Comparison of ENCODE assay signal across 27 mouse cellular contexts in the genomic region with DNA sequence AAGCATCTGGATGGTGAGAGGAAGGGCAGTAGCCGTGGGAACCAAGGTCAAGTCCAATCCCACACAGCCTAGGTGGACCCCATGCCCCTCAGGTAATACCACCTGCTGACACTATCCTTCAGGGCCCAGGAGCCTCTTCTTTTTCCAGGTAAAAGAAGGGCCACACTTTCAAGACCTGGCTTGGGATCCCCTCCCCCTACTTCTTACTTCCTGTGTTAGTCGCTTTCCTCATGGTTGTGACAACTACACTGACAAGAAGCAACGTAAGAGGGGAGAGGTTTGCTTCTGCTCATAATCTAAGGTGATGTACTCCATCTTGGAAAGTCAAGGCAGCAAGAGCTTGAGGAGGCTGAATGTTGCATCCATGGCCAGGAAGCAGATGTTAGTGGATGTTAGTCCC. TPM values are rescaled to one million over a fixed set of nuclear protein-coding genes. Genes with fewer than 3 reads are reported as not detected.
A peak's percentile ranks its signal among the peaks of the same experiment; 100 is the strongest.
DNase-seq lines count a peak whose midpoint lies in the region; ATAC-seq lines count a peak whose summit lies in the region.
"Had no signal": no experiment of that assay in that cellular context is flagged by ENCODE, and none has a peak within 500 bp of the region (broad histone marks: within the 10 kb centered on the region; RNA-seq: fewer than 3 reads in every experiment).

No protein-coding gene starts in this region.

- H3K9me3 ChIP-seq in heart, embryonic 10.5 days: no peaks in the 10 kb centered on the region
- no peaks in the 10 kb centered on the region for H3K9me3 ChIP-seq in forebrain, embryonic 14.5 days (replicated peaks; ENCODE audit: control insufficient read depth, low read length)
- H3K9me3 ChIP-seq: embryonic facial prominence, embryonic 10.5 days; embryonic facial prominence, embryonic 13.5 days; forebrain, embryonic 12.5 days; G1E; hindbrain, embryonic 12.5 days; hindbrain, embryonic 15.5 days; intestine, embryonic 15.5 days had no signal

- H3K4me2 ChIP-seq in forebrain, embryonic 14.5 days (ENCODE audit: low read length): no peak overlapping the region
- H3K4me2 ChIP-seq: embryonic facial prominence, embryonic 13.5 days; forebrain, embryonic 12.5 days; heart, embryonic 11.5 days; hindbrain, embryonic 12.5 days; hindbrain, embryonic 15.5 days; intestine, embryonic 15.5 days had no signal

- H3K27ac ChIP-seq in heart, embryonic 10.5 days: no peak overlapping the region
- no peak overlapping the region for H3K27ac ChIP-seq in forebrain, embryonic 14.5 days (ENCODE audit: low read depth, low read length)
- H3K27ac ChIP-seq: embryonic facial prominence, embryonic 10.5 days; embryonic facial prominence, embryonic 13.5 days; forebrain, embryonic 12.5 days; hindbrain, embryonic 12.5 days; hindbrain, embryonic 15.5 days; intestine, embryonic 15.5 days had no signal

- H3K36me3 ChIP-seq in heart, embryonic 10.5 days: no peaks in the 10 kb centered on the region
- H3K36me3 ChIP-seq in forebrain, embryonic 14.5 days (ENCODE audit: control insufficient read depth, insufficient read depth, low read length): no peaks in the 10 kb centered on the region
- H3K36me3 ChIP-seq: embryonic facial prominence, embryonic 10.5 days; embryonic facial prominence, embryonic 13.5 days; forebrain, embryonic 12.5 days; G1E; hindbrain, embryonic 12.5 days; hindbrain, embryonic 15.5 days; intestine, embryonic 15.5 days had no signal

- no peaks in the 10 kb centered on the region for H3K27me3 ChIP-seq in heart, embryonic 10.5 days (ENCODE audit: insufficient read depth, poor library complexity, severe bottlenecking)
- no peaks in the 10 kb centered on the region for H3K27me3 ChIP-seq in forebrain, embryonic 14.5 days (replicated peaks; ENCODE audit: control insufficient read depth, insufficient read depth, low read length)
- H3K27me3 ChIP-seq: CH12.LX; embryonic facial prominence, embryonic 13.5 days; hindbrain, embryonic 12.5 days; hindbrain, embryonic 15.5 days; intestine, embryonic 15.5 days had no signal

- H3K4me3 ChIP-seq in heart, embryonic 10.5 days: no peak overlapping the region
- H3K4me3 ChIP-seq in forebrain, embryonic 14.5 days (ENCODE audit: low read depth, low read length): no peak overlapping the region
- H3K4me3 ChIP-seq: embryonic facial prominence, embryonic 10.5 days; embryonic facial prominence, embryonic 13.5 days; erythroblast, embryonic 14.5 days; forebrain, embryonic 12.5 days; hindbrain, embryonic 12.5 days; hindbrain, embryonic 15.5 days; intestine, embryonic 15.5 days had no signal

- peak; percentile 43 for DNase-seq in heart, embryonic 10.5 days (ENCODE audit: low spot score)
- no peak for DNase-seq in heart, adult 8-10 months (ENCODE audit: low spot score)
- peak; percentile 11 for DNase-seq in thymus, postnatal 0 days (ENCODE audit: low spot score)
- DNase-seq in thymus, postnatal 4 days: no peak
- peak; percentile 44 for DNase-seq in CD4-positive, CD25-positive, alpha-beta regulatory T cell, adult 2 months (ENCODE audit: low read depth, low spot score)
- DNase-seq in naive thymus-derived CD4-positive, alpha-beta T cell, adult 2 months (ENCODE audit: low read depth): peak; percentile 28
- no peak for DNase-seq in forebrain, embryonic 14.5 days (ENCODE audit: low spot score)
- DNase-seq: B cell, adult 2 months; cerebellum, adult 11 months; cerebellum, adult 2 months; cerebellum, adult 9-11 months; cerebellum, postnatal 36 days; embryo, embryonic 11 days; gastrocnemius, postnatal 10 days; gastrocnemius, postnatal 36 days had no signal

- ATAC-seq in forebrain, embryonic 14.5 days: no peak
- ATAC-seq: forebrain, embryonic 16.5 days; intestine, embryonic 15.5 days; Patski had no signal

- no peak overlapping the region for H3K9ac ChIP-seq in forebrain, embryonic 14.5 days (ENCODE audit: low read length)
- H3K9ac ChIP-seq: embryonic facial prominence, embryonic 13.5 days; forebrain, embryonic 12.5 days; hindbrain, embryonic 12.5 days; hindbrain, embryonic 15.5 days; intestine, embryonic 15.5 days had no signal

- H3K4me1 ChIP-seq in heart, embryonic 10.5 days: peaks cover 7% of the 10 kb centered on the region; the same call in 1 of the 2 replicates
- no peaks in the 10 kb centered on the region for H3K4me1 ChIP-seq in forebrain, embryonic 14.5 days (ENCODE audit: control insufficient read depth, insufficient read depth, low read length)
- H3K4me1 ChIP-seq: forebrain, embryonic 12.5 days; intestine, embryonic 15.5 days had no signal

- 55% methylated on average over 3 of the region's 3 CpGs for WGBS in heart, embryonic 10.5 days
- 74% methylated on average over 3 of the region's 3 CpGs for WGBS in forebrain, embryonic 14.5 days

RNA-seq across cellular contexts. Expression of a gene that starts 15.6 kb away (rescaled TPM):
- 151 and 194 TPM in 2 replicates for polyA plus RNA-seq in heart, embryonic 10.5 days (2016; fragmentation: Nextera tagmentation; extraction: Ambion mirVana)
- total RNA-seq in heart, adult 8-10 months (2022): 100 to 1,000 TPM; 421 to 573 (median 516) TPM
- 211 and 235 TPM in 2 replicates for polyA plus RNA-seq in thymus, postnatal 0 days (2015; fragmentation: Nextera tagmentation; extraction: Ambion mirVana)
- 100 and 189 TPM in 2 replicates for polyA plus RNA-seq in forebrain, embryonic 14.5 days (2014; fragmentation: Nextera tagmentation; extraction: Ambion mirVana)

Comparison
In these comparisons a context has a peak if more than half of its experiments do, and no peak if none do; other contexts are left out.
1. DNase-seq: peak in heart, embryonic 10.5 days (single experiment), thymus, postnatal 0 days (single experiment), CD4-positive, CD25-positive, alpha-beta regulatory T cell, adult 2 months (single experiment) and naive thymus-derived CD4-positive, alpha-beta T cell, adult 2 months (single experiment); none in heart, adult 8-10 months (single experiment), thymus, postnatal 4 days (single experiment) and forebrain, embryonic 14.5 days (single experiment).